In genomic region chrX:103443755-103444154, GRCm38 (mm10) we compare ENCODE assay signal across 9 mouse cellular contexts. TPM values are rescaled to one million over a fixed set of nuclear protein-coding genes. Genes with fewer than 3 reads are reported as not detected.
DNase-seq lines count a peak whose midpoint lies in the region; ATAC-seq and TF ChIP-seq lines count a peak whose summit lies in the region.
"Had no signal": no experiment of that assay in that cellular context is flagged by ENCODE, and none has a peak within 500 bp of the region (broad histone marks: within the 10 kb centered on the region; RNA-seq: fewer than 3 reads in every experiment).

No protein-coding gene starts in this region.

- TF ChIP-seq POLR2A in MEL (IDR thresholded peaks at IDR 0.05; ENCODE audit: control insufficient read depth in 1 of 2, insufficient read depth in 1 of 2, low read depth in 1 of 2, low read length in 2 of 2, poor library complexity in 1 of 2): no peak

- H3K9ac ChIP-seq in kidney, postnatal 0 days (ENCODE audit: low read depth, low read length): no peak overlapping the region
- H3K9ac ChIP-seq in kidney, embryonic 15.5 days: no peak overlapping the region
- no peak overlapping the region for H3K9ac ChIP-seq in MEL (ENCODE audit: control insufficient read depth, low read depth, low read length, poor library complexity, severe bottlenecking)

- no peak overlapping the region for H3K4me2 ChIP-seq in kidney, postnatal 0 days (ENCODE audit: low read length)
- H3K4me2 ChIP-seq in kidney, embryonic 15.5 days: no peak overlapping the region

- H3K27ac ChIP-seq in kidney, postnatal 0 days: no peak overlapping the region
- H3K27ac ChIP-seq in kidney, embryonic 15.5 days: no peak overlapping the region
- H3K27ac ChIP-seq in MEL (ENCODE audit: control insufficient read depth, low read depth, low read length): no peak overlapping the region
- H3K27ac ChIP-seq: macrophage had no signal

- no peak overlapping the region for H3K4me3 ChIP-seq in kidney, postnatal 0 days (replicated peaks; ENCODE audit: low read depth, low read length)
- H3K4me3 ChIP-seq in kidney, embryonic 15.5 days (replicated peaks): no peak overlapping the region
- peak overlapping the region; percentile 36 to 44 for H3K4me3 ChIP-seq in MEL (ENCODE audit: control insufficient read depth in 1 of 2, insufficient read depth in 1 of 2, low read depth in 2 of 2, low read length in 2 of 2)

- no peaks in the 10 kb centered on the region for H3K79me2 ChIP-seq in MEL (ENCODE audit: control insufficient read depth, insufficient read depth, low read length, poor library complexity)

- peak; percentile 72 for TF ChIP-seq CTCF in kidney, postnatal 0 days (IDR thresholded peaks at IDR 0.05; ENCODE audit: low read depth)
- peak in 2 of 3 experiments; percentile 49 to 57; a peak in 4 of 6 replicates for TF ChIP-seq CTCF in MEL (IDR thresholded peaks at IDR 0.05 in 2 of 3, conservative IDR thresholded peaks at IDR 0.05 in 1 of 3; ENCODE audit: control insufficient read depth in 1 of 3, insufficient read depth in 1 of 3, low read depth in 2 of 3, low read length in 3 of 3, poor library complexity in 1 of 3, severe bottlenecking in 1 of 3)

- TF ChIP-seq EP300 in MEL (IDR thresholded peaks at IDR 0.05; ENCODE audit: low read depth in 1 of 2, low read length in 2 of 2): no peak

- H3K27me3 ChIP-seq in kidney, postnatal 0 days (ENCODE audit: insufficient read depth, low read length): peaks cover 9% of the 10 kb centered on the region; the same call in 1 of the 2 replicates
- H3K27me3 ChIP-seq in kidney, embryonic 15.5 days: peaks cover 61% of the 10 kb centered on the region
- H3K27me3 ChIP-seq in MEL (ENCODE audit: control insufficient read depth in 1 of 2, insufficient read depth in 2 of 2, low read length in 2 of 2): no peaks in the 10 kb centered on the region

- H3K4me1 ChIP-seq in kidney, postnatal 0 days (replicated peaks; ENCODE audit: insufficient read depth, low read length): no peaks in the 10 kb centered on the region
- 0 out of 2 replicates have a peak, but pooled peaks cover 5% of the 10 kb centered on the region for H3K4me1 ChIP-seq in kidney, embryonic 15.5 days
- no peaks in the 10 kb centered on the region for H3K4me1 ChIP-seq in MEL (ENCODE audit: control insufficient read depth in 1 of 2, insufficient read depth in 2 of 2, low read length in 2 of 2)

- 30% methylated on average over 7 of the region's 7 CpGs for WGBS in kidney, postnatal 0 days
- WGBS in kidney, embryonic 15.5 days: 37% methylated on average over 7 of the region's 7 CpGs

- H3K9me3 ChIP-seq in kidney, postnatal 0 days (replicated peaks; ENCODE audit: low read length): no peaks in the 10 kb centered on the region
- no peaks in the 10 kb centered on the region for H3K9me3 ChIP-seq in kidney, embryonic 15.5 days (replicated peaks)
- no peaks in the 10 kb centered on the region for H3K9me3 ChIP-seq in MEL (replicated peaks; ENCODE audit: insufficient read depth, low read length)

- no peak for ATAC-seq in kidney, postnatal 0 days (replicated peaks; ENCODE audit: low FRiP score, low read depth)
- no peak for ATAC-seq in kidney, embryonic 15.5 days (replicated peaks; ENCODE audit: low FRiP score)

- H3K36me3 ChIP-seq in kidney, postnatal 0 days (ENCODE audit: insufficient read depth, low read length): no peaks in the 10 kb centered on the region
- H3K36me3 ChIP-seq in kidney, embryonic 15.5 days: no peaks in the 10 kb centered on the region
- H3K36me3 ChIP-seq in MEL (ENCODE audit: control insufficient read depth in 1 of 2, insufficient read depth in 2 of 2, low read length in 2 of 2): no peaks in the 10 kb centered on the region

- peak; percentile 66 for DNase-seq in kidney, postnatal 0 days (ENCODE audit: low spot score)
- peak; percentile 60 for DNase-seq in CD4-positive, CD25-positive, alpha-beta regulatory T cell, adult 2 months (ENCODE audit: low read depth, low spot score)
- DNase-seq in MEL (ENCODE audit: low read depth, low spot score): peak; percentile 73
- DNase-seq in forelimb bud, embryonic 11.5 days (ENCODE audit: low read depth, low spot score): peak; percentile 63
- DNase-seq in retina, postnatal 1 day: peak; percentile 75
- no peak for DNase-seq in spleen, postnatal 14 days (ENCODE audit: low spot score in 2 of 2)

- peak; percentile 25 for TF ChIP-seq RAD21 in MEL (IDR thresholded peaks at IDR 0.05; ENCODE audit: low read depth, low read length)

TF ChIP-seq in MEL, 35 proteins besides CTCF, POLR2A, EP300 and RAD21:
- TF ChIP-seq SMC3 (IDR thresholded peaks at IDR 0.05; ENCODE audit: low read depth, low read length) (peak; percentile 31; the same call in 1 of the 2 replicates), SIN3A (IDR thresholded peaks at IDR 0.05; ENCODE audit: low read length) (no peak), ZC3H11A (IDR thresholded peaks at IDR 0.05; ENCODE audit: low read depth, low read length) (peak; percentile 20; the same call in 1 of the 2 replicates)
TF ChIP-seq in MEL: peak in this region for 2.

RNA-seq across cellular contexts. Expression of gene Gm26992, which starts 21.9 kb away (rescaled TPM):
- polyA plus RNA-seq in kidney, postnatal 0 days (2015; fragmentation: Nextera tagmentation; extraction: Ambion mirVana): not detected in 2 replicates
- polyA plus RNA-seq in kidney, embryonic 15.5 days (2015; fragmentation: Nextera tagmentation; extraction: Ambion mirVana): not detected in 2 replicates
- total RNA-seq in MEL (2012; rRNA removed): not detected in 2 replicates
- not detected for polyA plus RNA-seq in MEL (2012; ENCODE audit: insufficient read depth in 1 of 2, insufficient read length in 2 of 2, low read depth in 1 of 2, low replicate concordance in 2 of 2, missing spikeins in 1 of 2)
- polyA plus RNA-seq: frontal cortex, adult 2 months; macrophage had no signal

RNA-seq across cellular contexts. Expression of gene Tsx, which starts 29.5 kb away (rescaled TPM):
- 0.28 and 0.34 TPM in 2 replicates for polyA plus RNA-seq in kidney, postnatal 0 days (2015; fragmentation: Nextera tagmentation; extraction: Ambion mirVana)
- polyA plus RNA-seq in kidney, embryonic 15.5 days (2015; fragmentation: Nextera tagmentation; extraction: Ambion mirVana): 0.21 and 0.26 TPM in 2 replicates
- not detected in 2 replicates for total RNA-seq in MEL (2012; rRNA removed)
- not detected for polyA plus RNA-seq in MEL (2012; ENCODE audit: insufficient read depth in 1 of 2, insufficient read length in 2 of 2, low read depth in 1 of 2, low replicate concordance in 2 of 2, missing spikeins in 1 of 2)
- polyA plus RNA-seq: macrophage had no signal

Comparison
In these comparisons a context has a peak if more than half of its experiments do, and no peak if none do; other contexts are left out.
1. DNase-seq: peak in kidney, postnatal 0 days (single experiment), CD4-positive, CD25-positive, alpha-beta regulatory T cell, adult 2 months (single experiment), MEL (single experiment), forelimb bud, embryonic 11.5 days (single experiment) and retina, postnatal 1 day (single experiment); none in spleen, postnatal 14 days (0 of 2).
2. H3K4me3 ChIP-seq: peak in MEL (2 of 2); none in kidney, postnatal 0 days (single experiment) and kidney, embryonic 15.5 days (single experiment).